Mouse (Mus musculus) liver, embryonic 13.5 days (tissue): ENCODE measurements at regions not wholly inside any gene's neighbourhood (a gene's known extent, or its start where the extent isn't known, plus 50 kb on each side); places are given as distances from the start of the nearest gene placed in this dataset.

Experiments
- ATAC-seq: fragments of 200-750 bp; cut with Nextera tagmentation; 2 replicates; pipeline ENCODE4 v1.8.0; 2017; ENCODE audit warnings: low read depth, mild to moderate bottlenecking, moderate number of reproducible peaks, moderate library complexity
- DNase-seq: peaks from one replicate; pipeline ENCODE4 v3.0.0; 2022
- H3K27ac ChIP-seq: fragments of 300-500 bp; sonication (generic); 2 replicates; pipeline ENCODE4 v1.5.1; 2015; ENCODE audit warnings: moderate library complexity, mild to moderate bottlenecking, inconsistent platforms
- H3K27me3 ChIP-seq: fragments of 300-500 bp; sonication (generic); 2 replicates; pipeline ENCODE4 v1.6.1; 2015; ENCODE audit warnings: mild to moderate bottlenecking, inconsistent platforms
- H3K36me3 ChIP-seq: fragments of 300-500 bp; sonication (generic); 2 replicates; pipeline ENCODE4 v1.6.1; 2015; ENCODE audit warnings: mild to moderate bottlenecking, inconsistent platforms
- H3K4me1 ChIP-seq: fragments of 300-500 bp; sonication (generic); replicated peaks from 2 replicates; pipeline ENCODE4 v1.6.1; 2015; ENCODE audit warnings: inconsistent platforms
- H3K4me2 ChIP-seq: fragments of 300-500 bp; sonication (generic); 2 replicates; pipeline ENCODE4 v1.6.1; 2015; ENCODE audit warnings: inconsistent platforms, mild to moderate bottlenecking, moderate library complexity
- H3K4me3 ChIP-seq: fragments of 300-500 bp; sonication (generic); replicated peaks from 2 replicates; pipeline ENCODE4 v1.5.1; 2015; ENCODE audit warnings: mild to moderate bottlenecking, inconsistent platforms
- H3K9ac ChIP-seq: fragments of 300-500 bp; sonication (generic); 2 replicates; pipeline ENCODE4 v1.6.1; 2015; ENCODE audit warnings: mild to moderate bottlenecking, inconsistent platforms
- H3K9me3 ChIP-seq: fragments of 300-500 bp; sonication (generic); replicated peaks from 2 replicates; pipeline ENCODE4 v1.6.1; 2016; ENCODE audit warnings: inconsistent platforms
- WGBS: fragments of 180-500 bp; shearing (Covaris S2); methylation state at CpG from one replicate; pipeline ENCODE4 v1.1.7; 2015; ENCODE audit not compliant: insufficient replicate concordance; 5-methylcytosine and 5-hydroxymethylcytosine counted together

DNA sequence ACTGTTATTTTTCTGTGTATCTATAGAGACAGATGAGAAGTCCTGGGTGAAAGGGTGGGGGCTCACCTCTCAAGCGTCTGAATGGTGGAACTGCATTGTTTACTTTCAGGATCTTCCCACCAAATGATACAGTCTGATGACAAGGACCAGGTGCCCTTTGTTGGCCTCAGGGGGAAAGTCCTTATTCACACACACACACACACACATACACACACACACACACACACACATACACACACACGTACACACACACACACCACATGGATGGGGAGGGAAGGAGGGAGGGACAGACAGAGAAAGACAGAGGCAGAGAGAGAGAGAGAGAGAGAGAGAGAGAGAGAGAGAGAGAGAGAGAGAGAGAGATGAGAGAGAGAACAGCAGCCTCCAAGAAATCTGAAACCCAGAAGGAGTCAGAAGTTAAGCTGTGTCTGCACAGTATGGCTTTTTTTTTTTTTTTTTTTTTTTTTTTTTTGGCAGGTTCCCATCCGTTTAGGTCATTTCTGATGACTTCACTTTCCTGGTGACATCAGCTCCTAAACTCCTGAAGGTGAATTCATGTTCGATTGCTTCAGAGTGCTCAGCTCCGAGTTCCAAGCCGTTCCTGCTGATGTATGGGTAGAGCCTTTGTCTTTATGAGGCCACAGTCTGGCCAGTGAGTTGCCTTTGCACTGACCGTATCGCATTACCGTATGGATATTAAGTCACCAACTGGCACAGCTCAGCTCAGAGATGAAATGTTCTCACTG, 273.4 kb downstream of the Kcnrg start:
- Histone ChIP-seq H3K4me2 (no peak overlapping the region), H3K27ac (no peak overlapping the region), H3K9me3 (no peaks in the 10 kb centered on the region), H3K36me3 (no peaks in the 10 kb centered on the region), H3K9ac (no peak overlapping the region), H3K4me1 (no peaks in the 10 kb centered on the region), H3K4me3 (no peak overlapping the region), H3K27me3 (no peaks in the 10 kb centered on the region)
- 61% methylated on average over 8 of the region's 9 CpGs for WGBS
- DNase-seq = no peak
- ATAC-seq = no peak

DNA sequence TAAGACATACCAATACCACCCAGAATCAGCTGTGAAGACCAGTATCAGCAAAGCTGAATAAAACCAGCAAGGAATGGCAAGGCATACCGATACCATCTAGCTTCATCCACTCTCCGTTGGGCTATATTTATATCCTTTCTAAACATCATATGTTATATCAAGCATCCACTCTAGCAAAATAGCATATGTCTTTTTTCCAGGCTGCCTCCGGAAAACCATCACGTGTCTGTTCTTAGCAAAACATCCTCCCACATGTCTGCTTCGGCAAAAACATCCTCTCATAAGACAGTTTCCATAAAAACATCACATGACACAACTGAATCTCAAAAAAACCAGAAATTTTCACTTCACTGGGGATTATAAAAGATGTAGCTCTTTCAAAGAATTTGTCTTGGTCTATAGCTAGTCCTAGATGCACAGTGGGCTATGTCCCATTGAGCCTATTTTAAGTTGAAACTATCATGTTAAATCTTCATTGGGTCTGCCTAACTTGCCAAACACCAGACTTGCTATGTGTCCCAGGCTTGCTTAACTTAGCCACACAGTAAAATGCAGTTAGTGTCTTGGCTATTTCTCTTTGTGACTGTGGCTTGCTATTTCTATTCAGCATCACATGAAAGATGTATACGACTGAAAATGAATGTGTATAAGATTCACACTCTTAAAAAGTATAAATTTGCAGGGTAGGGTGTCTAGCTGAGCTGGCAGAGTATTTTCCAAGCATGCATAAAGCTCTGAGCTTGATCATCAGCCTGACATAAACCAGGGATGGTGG, 278.2 kb downstream of the Kcnrg start:
- 73% methylated on average over 6 of the region's 6 CpGs for WGBS
- no peak for ATAC-seq

DNA sequence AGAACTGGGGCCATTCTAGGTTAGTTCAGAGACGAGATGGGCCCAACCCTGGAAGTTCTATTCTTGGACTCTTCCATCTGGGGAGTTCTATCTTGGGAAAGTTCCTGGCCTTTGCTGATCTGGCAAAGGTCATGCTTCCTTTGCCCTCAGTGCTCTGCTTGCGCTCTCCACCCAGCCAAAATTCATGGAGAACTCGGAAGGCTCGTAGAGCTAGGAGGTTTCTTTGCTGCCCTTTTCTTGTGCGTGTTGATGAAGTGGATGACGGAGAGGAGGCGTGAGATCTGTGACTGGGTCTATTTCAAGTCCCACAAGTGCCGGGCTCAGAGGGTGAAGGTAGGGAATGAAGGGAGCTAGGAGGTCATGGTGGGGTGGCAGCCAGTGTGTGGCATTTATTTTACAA, 282.4 kb downstream of the Kcnrg start:
- H3K9me3 ChIP-seq = no peaks in the 10 kb centered on the region
- 76% methylated on average over 8 of the region's 8 CpGs for WGBS
- ATAC-seq (no peak), DNase-seq (no peak)
- no peaks in the 10 kb centered on the region for H3K27me3 ChIP-seq
- H3K9ac ChIP-seq = no peak overlapping the region
- no peak overlapping the region for H3K4me3 ChIP-seq
- no peak overlapping the region for H3K27ac ChIP-seq
- no peaks in the 10 kb centered on the region for H3K36me3 ChIP-seq
- no peaks in the 10 kb centered on the region for H3K4me1 ChIP-seq
- no peak overlapping the region for H3K4me2 ChIP-seq

More for the DNA sequence above, 278.2 kb downstream of the Kcnrg start:
- no peak overlapping the region for H3K4me2 ChIP-seq
- DNase-seq = no peak
- H3K9ac ChIP-seq = no peak overlapping the region
- H3K27me3 ChIP-seq = no peaks in the 10 kb centered on the region
- H3K4me3 ChIP-seq = no peak overlapping the region
- H3K27ac ChIP-seq = no peak overlapping the region
- H3K36me3 ChIP-seq = no peaks in the 10 kb centered on the region
- H3K4me1 ChIP-seq = no peaks in the 10 kb centered on the region
- no peaks in the 10 kb centered on the region for H3K9me3 ChIP-seq

DNA sequence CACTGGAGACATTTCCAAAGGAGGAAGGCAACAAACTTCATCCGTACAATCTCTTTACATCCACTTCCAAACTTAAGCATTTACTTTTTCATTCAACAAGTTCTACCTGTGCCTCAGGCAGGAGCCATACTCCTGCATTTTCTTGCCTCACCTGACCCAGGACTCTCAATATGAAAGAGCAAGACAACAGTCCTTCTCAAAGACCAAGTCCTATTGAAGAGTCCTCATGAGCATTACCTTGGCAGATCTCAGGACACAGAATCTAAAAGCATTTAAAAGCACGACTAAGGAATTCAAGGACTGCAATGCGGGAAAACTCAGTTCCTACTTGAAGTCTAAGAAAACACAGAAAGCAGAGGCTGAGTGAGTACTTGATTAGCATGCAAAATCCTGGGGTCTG, 286.5 kb downstream of the Kcnrg start:
- Histone ChIP-seq H3K9me3 (no peaks in the 10 kb centered on the region), H3K27ac (no peak overlapping the region), H3K4me1 (no peaks in the 10 kb centered on the region), H3K4me2 (no peak overlapping the region), H3K36me3 (no peaks in the 10 kb centered on the region), H3K27me3 (no peaks in the 10 kb centered on the region), H3K9ac (no peak overlapping the region), H3K4me3 (no peak overlapping the region)
- DNase-seq (no peak), ATAC-seq (no peak)
- 60% methylated on average over 3 of the region's 3 CpGs for WGBS

DNA sequence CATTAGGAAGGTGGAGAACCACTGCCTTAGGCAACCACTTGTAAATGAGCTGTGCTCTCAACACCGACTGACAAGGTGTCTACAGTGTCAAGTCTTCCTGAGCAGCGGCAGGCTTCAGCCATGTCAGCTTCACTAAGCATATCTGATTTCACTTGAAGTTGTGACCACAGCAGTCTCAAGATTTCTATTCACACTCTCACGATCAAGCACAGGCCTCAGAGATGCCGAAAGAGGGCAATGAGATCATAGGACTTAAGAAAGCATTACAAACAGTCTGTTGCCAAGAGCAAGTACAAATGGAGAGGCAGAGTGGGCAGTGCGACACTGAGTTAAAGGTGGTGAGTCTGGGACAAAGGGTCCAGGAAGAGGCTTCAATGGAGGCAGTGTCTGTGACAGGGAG, 289.6 kb downstream of the Kcnrg start:
- Histone ChIP-seq H3K9me3 (no peaks in the 10 kb centered on the region), H3K27ac (no peak overlapping the region)
- WGBS = 64% methylated on average over 5 of the region's 5 CpGs

DNA sequence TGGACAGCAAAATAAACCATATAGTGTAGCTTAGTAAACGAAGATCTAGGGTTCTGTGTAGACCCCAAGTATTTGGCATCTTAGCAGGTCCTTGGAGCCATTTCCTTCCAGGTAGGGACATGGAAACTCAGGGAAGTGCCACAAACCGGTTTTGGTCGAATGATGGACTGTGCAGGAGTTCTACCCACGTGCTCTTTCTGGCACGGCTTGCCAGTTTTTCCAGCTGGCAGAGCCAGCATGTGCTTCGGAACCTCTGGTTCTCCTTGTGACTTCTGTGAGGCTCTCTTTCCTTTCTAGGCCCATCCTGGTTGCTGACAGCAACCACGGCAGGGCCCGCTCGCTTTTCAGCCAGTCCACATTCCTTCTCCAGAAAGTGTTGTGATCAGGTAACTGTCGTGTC, 291.4 kb downstream of the Kcnrg start:
- Histone ChIP-seq H3K9me3 (no peaks in the 10 kb centered on the region), H3K9ac (no peak overlapping the region), H3K27ac (no peak overlapping the region), H3K4me1 (no peaks in the 10 kb centered on the region), H3K4me3 (no peak overlapping the region), H3K36me3 (no peaks in the 10 kb centered on the region), H3K27me3 (no peaks in the 10 kb centered on the region), H3K4me2 (no peak overlapping the region)
- ATAC-seq (no peak), DNase-seq (no peak)
- WGBS = 67% methylated on average over 10 of the region's 10 CpGs

More for the DNA sequence above, 289.6 kb downstream of the Kcnrg start:
- Histone ChIP-seq H3K36me3 (no peaks in the 10 kb centered on the region), H3K4me3 (no peak overlapping the region), H3K9ac (no peak overlapping the region), H3K4me2 (no peak overlapping the region), H3K27me3 (no peaks in the 10 kb centered on the region), H3K4me1 (no peaks in the 10 kb centered on the region)
- DNase-seq (no peak), ATAC-seq (no peak)

DNA sequence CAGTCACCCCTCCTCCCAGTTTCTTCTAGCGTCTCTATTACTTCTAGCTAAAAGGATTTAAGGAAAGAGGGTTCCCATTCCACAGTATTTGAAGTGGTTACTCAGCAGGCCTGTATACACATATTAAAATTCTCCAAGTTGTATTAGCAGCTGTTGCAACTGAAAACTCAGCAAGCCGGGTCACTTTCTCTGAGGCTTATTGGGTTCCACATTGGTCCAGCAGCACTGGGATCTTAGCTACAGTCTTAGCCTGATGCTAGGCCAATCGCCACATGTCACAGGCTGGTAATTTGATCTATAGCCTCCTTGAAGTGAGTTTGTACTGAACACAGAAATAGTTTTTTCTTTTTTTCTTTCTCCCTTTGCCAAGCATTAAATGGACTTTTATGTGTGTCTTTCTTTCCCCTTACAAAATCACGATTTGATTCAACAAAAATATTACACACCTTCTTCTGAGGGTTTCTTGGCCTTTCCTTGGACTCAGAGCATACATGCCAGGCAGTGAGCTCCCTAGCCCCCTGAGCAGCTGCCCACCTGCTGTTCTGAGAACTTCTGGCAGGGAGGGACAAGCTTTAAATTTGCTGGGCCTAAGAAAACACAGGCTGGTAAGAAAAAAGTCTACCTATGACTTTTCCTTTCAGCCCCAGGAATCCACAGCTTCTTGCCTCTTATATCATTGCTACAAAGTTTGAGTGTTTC, 297.3 kb downstream of the Kcnrg start:
- DNase-seq (no peak), ATAC-seq (no peak)
- Histone ChIP-seq H3K27ac (no peak overlapping the region), H3K36me3 (no peaks in the 10 kb centered on the region), H3K9ac (no peak overlapping the region), H3K27me3 (no peaks in the 10 kb centered on the region), H3K4me1 (no peaks in the 10 kb centered on the region), H3K9me3 (no peaks in the 10 kb centered on the region), H3K4me3 (no peak overlapping the region), H3K4me2 (no peak overlapping the region)
- WGBS = 65% methylated on average over 4 of the region's 4 CpGs

DNA sequence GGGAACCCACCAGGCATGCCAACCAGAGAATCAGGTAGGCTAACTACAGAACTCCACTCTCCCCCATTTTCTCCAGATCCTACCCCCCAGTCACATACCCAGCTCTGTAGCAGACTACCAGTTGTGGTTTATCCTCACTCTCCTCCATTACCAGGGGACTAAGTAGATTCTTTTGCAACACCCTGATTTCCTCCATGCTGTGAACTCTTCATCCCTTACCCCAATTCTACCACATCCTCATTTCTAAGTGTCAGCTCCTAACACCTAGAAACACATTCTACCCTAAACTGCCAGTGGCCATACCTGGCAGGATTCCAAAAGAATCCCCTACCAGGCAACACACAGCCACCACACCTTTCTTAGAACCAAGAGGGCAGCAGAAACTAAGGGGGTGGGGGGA, 310.9 kb downstream of the Kcnrg start:
- Histone ChIP-seq H3K36me3 (no peaks in the 10 kb centered on the region), H3K27ac (no peak overlapping the region), H3K4me1 (no peaks in the 10 kb centered on the region), H3K4me2 (no peak overlapping the region), H3K9ac (no peak overlapping the region), H3K4me3 (no peak overlapping the region), H3K27me3 (no peaks in the 10 kb centered on the region), H3K9me3 (no peaks in the 10 kb centered on the region)
- DNase-seq (no peak), ATAC-seq (no peak)

DNA sequence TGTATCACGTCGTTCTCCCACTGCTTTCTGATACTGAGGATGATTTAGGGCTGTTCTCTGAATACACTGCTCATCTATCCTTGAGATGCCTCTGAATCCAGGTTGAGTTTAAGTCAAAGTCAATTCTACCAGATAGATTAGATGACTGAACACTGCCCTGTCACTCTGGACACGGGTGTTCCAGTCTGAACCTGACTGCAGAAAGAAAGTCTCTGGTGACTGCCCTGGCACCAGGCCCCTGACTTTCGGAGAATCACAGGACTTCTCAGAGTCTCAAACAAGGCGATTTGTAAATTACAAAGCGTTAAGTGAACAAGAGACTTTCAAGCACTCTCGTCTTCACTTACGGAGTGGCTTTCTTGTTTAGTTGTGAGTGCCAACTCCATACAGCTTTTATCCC, 324.6 kb downstream of the Kcnrg start:
- 75% methylated on average over 8 of the region's 8 CpGs for WGBS

DNA sequence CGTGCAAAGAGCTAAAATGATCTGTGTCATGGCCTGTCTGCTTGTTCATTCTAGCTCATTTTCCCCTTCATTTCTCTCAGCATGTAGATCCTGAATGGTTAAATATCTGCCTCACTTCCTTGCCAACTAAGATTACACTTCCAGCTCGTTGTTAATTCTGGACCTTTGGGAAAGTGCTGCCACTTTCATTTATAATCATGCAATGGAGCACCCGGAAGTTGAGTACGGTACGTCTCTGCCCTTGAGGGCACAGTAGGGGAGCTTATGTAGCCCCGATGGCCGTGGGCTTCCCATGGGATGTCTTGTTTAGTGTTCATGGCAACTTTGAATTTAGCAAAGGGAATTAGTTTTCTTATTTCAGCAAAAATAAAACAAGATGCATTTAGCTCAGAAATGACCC, 334.4 kb downstream of the Kcnrg start:
- Histone ChIP-seq H3K9me3 (no peaks in the 10 kb centered on the region), H3K27ac (no peak overlapping the region), H3K4me2 (no peak overlapping the region), H3K9ac (no peak overlapping the region), H3K4me3 (no peak overlapping the region), H3K4me1 (no peaks in the 10 kb centered on the region), H3K27me3 (no peaks in the 10 kb centered on the region), H3K36me3 (no peaks in the 10 kb centered on the region)
- WGBS = 70% methylated on average over 7 of the region's 7 CpGs
- DNase-seq (no peak), ATAC-seq (no peak)

More for the DNA sequence above, 324.6 kb downstream of the Kcnrg start:
- H3K4me2 ChIP-seq = no peak overlapping the region
- no peaks in the 10 kb centered on the region for H3K4me1 ChIP-seq
- no peaks in the 10 kb centered on the region for H3K36me3 ChIP-seq
- no peaks in the 10 kb centered on the region for H3K9me3 ChIP-seq
- DNase-seq (no peak), ATAC-seq (no peak)
- H3K27ac ChIP-seq = no peak overlapping the region
- H3K27me3 ChIP-seq = no peaks in the 10 kb centered on the region
- H3K9ac ChIP-seq = no peak overlapping the region
- no peak overlapping the region for H3K4me3 ChIP-seq

DNA sequence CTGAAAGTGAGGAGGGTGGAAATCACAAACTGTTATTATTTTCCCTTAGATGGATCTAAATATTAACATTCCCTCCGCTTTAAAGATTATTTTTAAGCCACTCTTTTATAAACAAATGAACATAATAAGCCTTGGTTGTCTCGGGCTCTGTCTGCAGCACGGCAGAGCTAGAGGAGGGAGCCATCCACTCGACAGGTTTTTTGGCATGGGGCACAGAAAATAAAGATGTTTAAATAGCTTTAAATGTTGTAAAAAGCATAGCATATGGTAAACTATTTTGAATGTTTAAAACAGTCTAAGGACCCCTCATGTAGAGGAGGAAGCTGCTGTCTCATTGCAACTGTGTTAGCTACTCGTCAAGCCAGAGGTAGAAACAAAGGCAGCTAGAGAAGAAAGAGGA, 338.4 kb downstream of the Kcnrg start:
- H3K27ac ChIP-seq = no peak overlapping the region
- H3K36me3 ChIP-seq = no peaks in the 10 kb centered on the region
- DNase-seq (no peak), ATAC-seq (no peak)
- H3K9ac ChIP-seq = no peak overlapping the region
- no peak overlapping the region for H3K4me2 ChIP-seq
- no peaks in the 10 kb centered on the region for H3K4me1 ChIP-seq
- 43% methylated on average over 5 of the region's 5 CpGs for WGBS
- no peaks in the 10 kb centered on the region for H3K27me3 ChIP-seq
- H3K4me3 ChIP-seq = no peak overlapping the region
- no peaks in the 10 kb centered on the region for H3K9me3 ChIP-seq
